Mouse (Mus musculus): ENCODE measurements around the gene Tecpr2.
A peak's percentile ranks its signal among the peaks of the same experiment; 100 is the strongest.

The Tecpr2 gene

GRCm38 (mm10) chr12:110976589-110977344 lies 87.7 kb downstream of the Tecpr2 start:
- DNase-seq (ENCODE audit: extremely low spot score, low read depth, low spot score), result no peak

- DNase-seq (ENCODE audit: extremely low spot score, low read depth, low spot score), result no peak
Measured at GRCm38 (mm10) chr12:110977345-110977733, 88.3 kb downstream of the Tecpr2 start.

- DNase-seq (ENCODE audit: extremely low spot score, low read depth, low spot score), result no peak
Measured at GRCm38 (mm10) chr12:110977896-110978606, 89.0 kb downstream of the Tecpr2 start.

- peak; percentile 73 for DNase-seq (ENCODE audit: extremely low spot score, low read depth, low spot score)
Measured at GRCm38 (mm10) chr12:110978607-110979406, 89.7 kb downstream of the Tecpr2 start, which contains the start of gene Ankrd9. Ankrd9 (minus strand) TSS chr12:110979040.

- DNase-seq (ENCODE audit: extremely low spot score, low read depth, low spot score), result no peak
Measured at GRCm38 (mm10) chr12:110979808-110980207, 90.7 kb downstream of the Tecpr2 start.

GRCm38 (mm10) chr12:110981736-110982135 lies 92.7 kb downstream of the Tecpr2 start:
- DNase-seq (ENCODE audit: extremely low spot score, low read depth, low spot score), result no peak

GRCm38 (mm10) chr12:110983083-110983482 lies 94.0 kb downstream of the Tecpr2 start:
- DNase-seq (ENCODE audit: extremely low spot score, low read depth, low spot score), result no peak

GRCm38 (mm10) chr12:110983714-110984113 lies 94.7 kb downstream of the Tecpr2 start:
- no peak for DNase-seq (ENCODE audit: extremely low spot score, low read depth, low spot score)

- no peak for DNase-seq (ENCODE audit: extremely low spot score, low read depth, low spot score)
Measured at GRCm38 (mm10) chr12:110984598-110984997, 95.5 kb downstream of the Tecpr2 start.

- DNase-seq (ENCODE audit: extremely low spot score, low read depth, low spot score), result no peak
Measured at GRCm38 (mm10) chr12:110985141-110985540, 96.1 kb downstream of the Tecpr2 start.

GRCm38 (mm10) chr12:110986536-110987425 lies 97.7 kb downstream of the Tecpr2 start:
- DNase-seq (ENCODE audit: extremely low spot score, low read depth, low spot score), result no peak

- no peak for DNase-seq (ENCODE audit: extremely low spot score, low read depth, low spot score)
Measured at GRCm38 (mm10) chr12:110989409-110989808, 100.3 kb downstream of the Tecpr2 start.

- no peak for DNase-seq (ENCODE audit: extremely low spot score, low read depth, low spot score)
Measured at GRCm38 (mm10) chr12:110990500-110990899, 101.4 kb downstream of the Tecpr2 start.

GRCm38 (mm10) chr12:110991361-110992127 lies 102.5 kb downstream of the Tecpr2 start:
- DNase-seq (ENCODE audit: extremely low spot score, low read depth, low spot score), result peak; percentile 68

GRCm38 (mm10) chr12:110992128-110992553 lies 103.1 kb downstream of the Tecpr2 start:
- DNase-seq (ENCODE audit: extremely low spot score, low read depth, low spot score), result peak; percentile 41

GRCm38 (mm10) chr12:110992771-110993170 lies 103.7 kb downstream of the Tecpr2 start:
- DNase-seq (ENCODE audit: extremely low spot score, low read depth, low spot score), result no peak

GRCm38 (mm10) chr12:110993226-110993625 lies 104.2 kb downstream of the Tecpr2 start:
- no peak for DNase-seq (ENCODE audit: extremely low spot score, low read depth, low spot score)

- no peak for DNase-seq (ENCODE audit: extremely low spot score, low read depth, low spot score)
Measured at GRCm38 (mm10) chr12:110994666-110995065, 105.6 kb downstream of the Tecpr2 start.

GRCm38 (mm10) chr12:110998092-110998491 lies 109.0 kb downstream of the Tecpr2 start:
- DNase-seq (ENCODE audit: extremely low spot score, low read depth, low spot score), result no peak

GRCm38 (mm10) chr12:110999820-111000219 lies 110.8 kb downstream of the Tecpr2 start:
- no peak for DNase-seq (ENCODE audit: extremely low spot score, low read depth, low spot score)
